Mouse (Mus musculus) CD4-positive, CD25-positive, alpha-beta regulatory T cell, adult 4 months (primary cell): Measurements from ENCODE around the gene Cyp2g1. TPM values are rescaled to one million over a fixed set of nuclear protein-coding genes. Genes with fewer than 3 reads are reported as not detected.
"Not testable (repeated sequence)": the region's sequence is repeated elsewhere in the genome, so short reads cannot be mapped to it uniquely, and the experiment has no call there.

Experiments
- ATAC-seq: one replicate; pipeline ENCODE4 v1.8.0; 2017
- polyA plus RNA-seq, 2 experiments: library from polyadenylated mRNA; unstranded; fragments of 100-300 nt; shearing (Covaris generic); gene quantifications; one replicate each; pipeline ENCODE4 v1.2.1; 2017

Cyp2g1 gene
- not detected for polyA plus RNA-seq

- ATAC-seq, result no peak
These were observed at the start of gene Cyp2g1 for GRCm38 (mm10) chr7:26808592-26808991. Gene Cyp2g1, plus strand, starts transcription at chr7:26808892.

GRCm38 (mm10) chr7:26767084-26767483 lies 41.6 kb upstream of the Cyp2g1 start:
- no peak for ATAC-seq

GRCm38 (mm10) chr7:26769881-26770470 lies 38.7 kb upstream of the Cyp2g1 start:
- no peak for ATAC-seq

DNA sequence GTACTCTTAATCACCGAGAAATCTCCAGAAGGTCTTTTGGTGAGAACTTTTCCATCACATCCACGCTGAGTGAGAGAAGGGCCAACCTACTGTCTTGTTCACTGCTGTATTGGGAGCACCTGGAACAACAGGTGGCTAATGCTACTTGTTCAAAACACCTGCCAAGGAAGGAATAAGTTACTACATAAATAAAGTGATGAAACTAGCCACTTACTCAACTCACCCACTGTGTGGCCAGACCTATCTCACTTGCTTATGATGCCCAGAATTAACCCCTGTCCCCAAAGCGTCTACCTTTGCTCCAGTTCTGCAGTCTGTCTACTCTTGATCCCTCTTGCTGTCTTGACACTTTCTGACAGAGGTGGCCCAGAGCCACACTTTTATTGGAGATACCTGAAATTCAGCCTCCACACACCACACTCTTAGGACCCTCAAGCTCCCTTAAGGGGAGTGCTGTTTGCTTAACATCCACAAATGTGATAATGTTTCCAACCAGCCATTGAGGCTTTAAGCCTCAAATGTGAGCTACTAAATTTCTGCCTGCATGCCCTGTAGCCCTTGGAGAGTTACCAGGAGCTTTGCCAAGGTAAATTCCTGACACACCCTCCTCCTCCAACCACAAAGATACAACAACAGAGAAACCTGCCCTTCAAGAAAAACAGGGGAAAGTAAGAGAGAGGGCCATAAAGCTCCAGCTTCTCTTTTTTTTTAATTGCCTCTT lies 35.7 kb upstream of the Cyp2g1 start:
- ATAC-seq, result no peak

DNA sequence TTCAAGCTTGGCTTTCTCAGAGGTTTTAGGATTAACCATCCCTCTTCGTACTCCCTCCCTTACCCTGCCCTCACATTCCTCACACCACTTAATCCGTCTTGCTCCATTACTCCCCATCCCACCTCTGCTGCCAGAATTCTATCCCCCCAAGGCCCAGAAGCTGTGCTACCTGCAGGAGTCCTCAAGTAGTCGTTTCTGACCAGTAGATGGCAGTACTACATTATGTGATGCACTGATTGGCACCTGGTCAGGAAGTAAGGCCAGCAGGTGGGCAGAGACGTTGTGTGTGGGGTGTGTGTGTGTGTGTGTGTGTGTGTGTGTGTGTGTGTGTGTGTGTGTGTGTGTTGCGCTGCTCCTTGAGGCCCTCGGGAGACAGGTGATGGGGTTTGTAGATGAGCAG lies 32.8 kb upstream of the Cyp2g1 start:
- no peak for ATAC-seq

DNA sequence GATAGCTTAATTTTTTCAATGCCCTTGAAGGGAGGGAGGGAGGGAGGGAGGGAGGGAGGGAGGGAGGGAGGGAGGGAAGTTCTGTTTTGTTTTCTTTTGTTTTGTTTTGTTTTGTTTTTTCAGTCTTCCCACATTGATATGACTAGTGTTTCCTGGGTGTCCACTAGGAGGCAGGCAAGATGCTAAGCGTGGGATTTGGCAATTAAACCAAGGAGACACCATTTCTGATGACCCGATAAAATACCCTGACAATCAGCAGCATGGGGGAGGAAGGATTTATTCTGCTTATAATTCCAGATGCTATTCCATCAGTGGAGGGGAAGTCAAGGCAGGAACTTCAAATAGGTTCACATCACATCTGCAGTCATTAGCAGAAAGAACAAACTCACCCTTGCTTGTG lies 30.9 kb upstream of the Cyp2g1 start:
- ATAC-seq, result no peak

GRCm38 (mm10) chr7:26778474-26778873 lies 30.2 kb upstream of the Cyp2g1 start:
- no peak for ATAC-seq

DNA sequence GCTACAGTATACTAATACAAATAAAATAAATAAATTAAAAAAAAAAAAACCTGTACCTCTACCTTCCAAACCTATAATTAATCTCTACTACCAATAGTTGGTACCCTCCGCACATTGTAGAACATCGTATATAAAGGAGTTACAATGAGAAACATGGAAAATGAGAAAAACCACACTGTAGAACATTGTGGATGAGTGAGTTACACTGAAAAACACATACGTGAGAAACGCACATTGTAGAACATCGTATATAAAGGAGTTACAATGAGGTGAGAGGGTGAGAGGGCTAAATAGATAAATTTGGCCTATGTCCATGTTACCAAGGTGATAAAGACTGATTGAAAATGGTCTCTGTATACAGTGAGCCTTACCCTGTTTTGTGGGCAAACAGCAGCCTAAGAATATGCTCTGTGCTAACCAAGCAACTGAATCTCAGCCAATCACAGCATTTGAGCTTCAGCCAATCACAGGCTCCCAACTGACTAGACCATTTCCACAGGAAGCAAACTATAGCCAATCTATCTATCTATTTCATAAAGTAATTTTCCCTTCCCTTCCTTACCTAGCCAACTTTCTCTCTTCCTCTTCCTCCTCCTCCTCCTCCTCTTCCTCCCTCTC lies 28.8 kb upstream of the Cyp2g1 start:
- peak; percentile 61 for ATAC-seq

DNA sequence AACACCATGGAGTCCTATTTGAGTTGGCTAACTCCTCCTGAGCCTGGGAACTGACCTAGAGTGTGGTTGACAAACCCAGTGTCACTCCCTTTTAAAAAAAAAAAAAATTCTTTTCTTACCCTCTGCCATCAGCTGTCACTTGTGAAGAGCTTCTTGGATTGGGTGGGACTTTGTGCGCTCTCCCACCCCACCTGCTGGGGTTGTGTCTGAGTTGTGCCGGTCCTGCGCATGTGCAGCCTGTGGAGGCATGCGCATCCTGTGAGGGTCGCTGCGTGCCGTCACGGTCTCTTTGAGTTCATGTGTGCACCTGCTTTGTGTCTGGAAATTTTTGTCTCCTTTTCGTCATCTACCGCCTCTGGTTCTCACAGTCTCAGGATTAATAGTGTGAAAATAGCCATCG lies 28.2 kb upstream of the Cyp2g1 start:
- no peak for ATAC-seq

DNA sequence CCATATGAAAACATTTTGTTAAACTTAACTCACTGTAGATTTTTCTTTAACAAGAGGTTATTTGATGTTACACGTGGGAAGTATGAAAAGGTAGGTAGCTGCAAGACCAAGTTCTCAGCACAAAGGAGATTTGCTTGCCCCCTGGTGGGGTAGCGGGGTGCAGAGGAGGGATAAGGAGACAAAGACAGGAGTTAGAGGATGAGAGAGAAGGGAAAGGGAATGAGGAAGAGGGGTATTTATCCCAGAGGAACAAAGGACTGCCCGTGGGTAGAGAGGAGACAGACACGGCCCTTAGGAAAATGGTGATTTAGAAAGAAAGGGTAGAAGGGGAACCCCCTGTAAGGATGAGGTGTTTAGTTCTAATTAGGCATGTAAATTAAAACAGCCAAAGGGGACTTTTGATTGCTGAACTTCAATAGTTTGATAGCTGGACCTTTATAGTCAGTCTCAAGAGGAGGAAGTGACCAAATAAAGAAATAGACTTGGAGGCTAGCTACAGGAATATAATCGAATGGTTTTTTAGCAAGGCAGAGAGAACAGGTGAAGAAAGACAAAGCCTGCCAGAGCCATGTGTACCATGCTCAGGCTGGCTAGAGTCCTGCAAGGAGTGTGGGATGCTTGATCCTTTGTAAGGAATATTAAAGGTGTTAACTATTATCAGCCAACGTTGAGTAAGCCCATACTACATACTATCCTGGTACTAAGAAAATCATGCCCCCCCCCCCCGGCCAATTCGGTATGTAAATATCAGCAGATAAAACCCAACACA lies 27.5 kb upstream of the Cyp2g1 start:
- ATAC-seq, result no peak

DNA sequence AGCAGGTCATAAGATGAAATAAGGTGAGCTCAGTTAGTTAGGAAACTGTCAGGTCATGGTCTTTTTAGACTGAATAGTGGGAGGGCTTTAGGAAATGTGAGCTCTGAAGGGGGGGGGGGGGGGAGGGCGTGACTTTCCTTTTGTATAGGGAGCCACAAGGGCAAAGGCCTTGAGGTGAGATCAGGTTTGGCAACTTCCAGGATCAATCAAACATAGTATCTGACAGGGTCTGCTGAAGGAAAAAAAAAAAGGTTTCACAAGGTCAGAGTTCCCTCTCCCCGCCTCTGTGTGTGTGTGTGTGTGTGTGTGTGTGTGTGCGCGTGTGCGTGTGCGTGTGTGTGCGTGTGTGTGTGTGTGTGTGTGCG lies 26.9 kb upstream of the Cyp2g1 start:
- ATAC-seq, result no peak

DNA sequence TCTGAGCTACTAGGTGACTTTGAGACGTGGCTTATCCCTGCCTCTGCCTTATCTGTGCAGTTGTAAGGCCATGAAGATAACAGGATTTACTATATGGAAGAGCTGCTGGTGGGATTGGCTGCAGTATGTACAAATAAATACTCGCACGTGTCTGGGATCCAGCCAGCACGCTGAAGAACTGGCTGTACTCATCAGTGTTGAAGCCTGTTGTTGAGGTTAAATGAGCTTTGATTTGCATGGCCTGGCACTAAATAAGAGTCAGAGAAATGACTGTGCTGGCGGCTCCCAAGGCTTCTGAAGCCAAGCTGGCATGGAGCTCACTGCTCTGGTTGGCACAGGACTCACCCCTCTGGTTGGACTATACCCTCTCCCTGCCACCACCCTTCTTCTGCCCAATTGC lies 25.5 kb upstream of the Cyp2g1 start:
- no peak for ATAC-seq

DNA sequence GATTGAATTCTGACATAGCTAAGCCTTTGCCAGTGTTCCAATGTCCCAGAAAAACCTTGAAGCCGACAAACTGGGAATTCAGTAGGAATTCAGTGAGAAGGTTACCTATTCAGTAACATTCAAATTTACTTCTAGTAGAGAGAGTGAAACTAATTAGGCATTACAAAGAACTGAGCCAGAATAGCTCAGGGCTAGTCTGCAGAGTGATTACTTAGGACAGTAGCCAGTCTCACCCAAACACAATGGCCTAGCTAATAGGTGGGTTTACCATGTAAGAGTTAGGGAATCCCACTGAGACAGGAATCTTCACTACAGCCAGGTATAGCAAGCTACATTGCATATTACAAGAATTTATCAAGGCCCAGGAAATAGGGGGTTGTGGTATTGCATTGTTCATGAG lies 22.7 kb upstream of the Cyp2g1 start:
- ATAC-seq, result not testable (repeated sequence)

GRCm38 (mm10) chr7:26789984-26790383 lies 18.7 kb upstream of the Cyp2g1 start:
- ATAC-seq, result no peak

GRCm38 (mm10) chr7:26800104-26800503 lies 8.6 kb upstream of the Cyp2g1 start:
- ATAC-seq, result no peak

- ATAC-seq, result no peak
These were observed 7.7 kb upstream of the Cyp2g1 start for GRCm38 (mm10) chr7:26800996-26801395.

DNA sequence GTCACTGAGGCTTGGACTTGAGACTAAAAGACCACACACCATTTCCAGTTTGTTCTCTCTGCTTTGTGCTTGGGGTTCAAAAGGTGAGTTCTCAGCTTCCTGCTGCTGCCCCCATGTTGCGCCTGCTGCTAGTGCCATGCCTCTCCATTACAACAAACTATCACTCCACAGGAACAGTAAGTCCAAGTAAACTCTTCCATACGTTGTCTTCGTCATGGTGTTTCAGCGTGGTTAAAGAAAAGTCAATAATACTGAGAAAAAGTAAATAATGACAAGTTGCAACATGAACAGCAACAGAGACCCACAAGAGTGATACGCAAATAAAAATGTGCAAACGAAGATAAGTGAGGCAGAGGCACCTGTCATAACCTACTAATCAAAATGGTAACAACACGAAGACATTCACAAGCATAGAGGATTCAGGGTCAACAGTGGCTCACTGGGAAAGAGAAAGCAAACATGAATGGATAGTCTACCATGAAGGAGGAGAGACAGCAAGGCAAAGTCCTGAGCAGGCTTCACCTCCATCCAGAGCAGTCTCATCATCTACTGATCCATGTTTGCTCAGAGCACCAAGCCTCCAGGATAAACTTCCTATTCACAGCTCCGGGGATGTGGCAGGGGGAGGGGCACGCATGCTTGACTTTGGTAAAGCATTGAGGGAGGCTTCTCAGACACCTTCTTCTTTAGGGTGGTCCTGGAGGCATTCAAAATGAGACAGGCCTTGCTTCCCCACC lies 23.0 kb downstream of the Cyp2g1 start:
- ATAC-seq, result not testable (repeated sequence)

- not testable (repeated sequence) for ATAC-seq
These were observed 24.0 kb downstream of the Cyp2g1 start for GRCm38 (mm10) chr7:26832668-26833067.

- not testable (repeated sequence) for ATAC-seq
These were observed 26.4 kb downstream of the Cyp2g1 start, which contains the start of gene Cyp2a5 for GRCm38 (mm10) chr7:26835059-26835458. Gene Cyp2a5, plus strand, starts transcription at chr7:26835305.

GRCm38 (mm10) chr7:26843400-26843799 lies 34.7 kb downstream of the Cyp2g1 start:
- ATAC-seq, result not testable (repeated sequence)

DNA sequence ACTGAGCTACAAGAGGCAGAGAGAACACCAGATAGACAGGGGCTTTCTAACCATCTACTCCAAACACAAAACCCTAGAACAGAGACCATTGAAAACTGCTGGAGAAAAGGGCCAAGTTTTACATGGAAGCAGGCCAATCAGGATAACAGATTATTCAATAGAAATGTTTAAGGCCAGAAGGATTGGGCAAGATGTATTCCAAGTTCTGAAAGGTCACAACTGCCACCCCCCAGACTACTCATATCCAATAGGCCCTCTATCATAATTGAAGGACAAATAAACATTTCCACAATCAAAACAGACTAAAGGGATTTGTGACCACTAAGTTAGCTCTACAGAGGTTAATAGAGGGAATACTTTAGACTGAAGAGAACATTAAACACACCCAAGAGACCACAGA lies 41.4 kb downstream of the Cyp2g1 start:
- not testable (repeated sequence) for ATAC-seq
